Mouse (Mus musculus) C2C12 (cell line): ENCODE data around the gene Olfr1299. TPM values are rescaled to one million over a fixed set of nuclear protein-coding genes. Genes with fewer than 3 reads are reported as not detected.

Experiments used
- H3K27me3 ChIP-seq: one replicate; pipeline ENCODE4 v1.6.1; 2011; ENCODE audit not compliant: control insufficient read depth, insufficient read depth, insufficient read length
- H3K36me3 ChIP-seq: one replicate; pipeline ENCODE4 v1.6.1; 2011; ENCODE audit not compliant: control insufficient read depth, insufficient read depth
- H3K4me3 ChIP-seq: one replicate; pipeline ENCODE4 v1.5.1; 2011; ENCODE audit warnings: mild to moderate bottlenecking, control low read depth; ENCODE audit not compliant: poor library complexity, insufficient read depth, severe bottlenecking
- H3K79me2 ChIP-seq: one replicate; pipeline ENCODE4 v1.6.1; 2011; ENCODE audit not compliant: control insufficient read depth, insufficient read depth
- H3K79me3 ChIP-seq: one replicate; pipeline ENCODE4 v1.6.1; 2011; ENCODE audit warnings: low read depth, control low read depth
- H3ac ChIP-seq: one replicate; pipeline ENCODE3; 2011; ENCODE audit warnings: low read depth; ENCODE audit not compliant: control insufficient read depth, insufficient read length
- CEBPB ChIP-seq: IDR thresholded peaks from one replicate; pipeline ENCODE4 v1.6.1; 2011; ENCODE audit warnings: low read depth, mild to moderate bottlenecking, control low read depth, moderate library complexity
- CTCF ChIP-seq: IDR thresholded peaks from one replicate; pipeline ENCODE4 v1.5.1; 2011; ENCODE audit not compliant: control insufficient read depth, insufficient read depth, insufficient read length
- FOSL1 ChIP-seq: IDR thresholded peaks from one replicate; pipeline ENCODE4 v1.8.0; 2011; ENCODE audit warnings: mild to moderate bottlenecking, low read length; ENCODE audit not compliant: poor library complexity, insufficient read depth, severe bottlenecking
- MAX ChIP-seq: IDR thresholded peaks from one replicate; pipeline ENCODE4 v1.6.1; 2011; ENCODE audit warnings: mild to moderate bottlenecking, control low read depth
- MYOD1 ChIP-seq: IDR thresholded peaks from one replicate; pipeline ENCODE4 v1.6.1; 2011; ENCODE audit warnings: low read depth; ENCODE audit not compliant: control insufficient read depth, insufficient read length
- MYOG ChIP-seq: IDR thresholded peaks from one replicate; pipeline ENCODE4 v1.6.1; 2011; ENCODE audit not compliant: control insufficient read depth, insufficient read length; ENCODE audit errors: extremely low read depth
- USF1 ChIP-seq: IDR thresholded peaks from one replicate; pipeline ENCODE4 v1.6.1; 2011; ENCODE audit warnings: low read depth, mild to moderate bottlenecking, control low read depth, moderate library complexity
- long read RNA-seq, 2 experiments: library from polyadenylated mRNA; unstranded; transcript quantifications; one replicate each; pipeline ENCODE4 v2.0.0; 2019 to 2020
- polyA plus RNA-seq: library from polyadenylated mRNA; unstranded; fragments of >200 nt; fragmentation: generic; extraction: Trizol; gene quantifications from one replicate; pipeline ENCODE4 v1.2.1, GENCODE M21; 2012; ENCODE audit warnings: missing spikeins

Gene Olfr1299
- polyA plus RNA-seq: not detected
- long read RNA-seq, experiment 1: 0 reads
- long read RNA-seq, experiment 2: 0 reads

- H3K79me2 ChIP-seq: no peaks in the 10 kb centered on the region
- H3ac ChIP-seq: no peak within 1 kb of the TSS
- no peaks in the 10 kb centered on the region for H3K79me3 ChIP-seq
- H3K4me3 ChIP-seq: no peak within 1 kb of the TSS
- no peaks in the 10 kb centered on the region for H3K36me3 ChIP-seq
- H3K27me3 ChIP-seq: no peaks in the 10 kb centered on the region
- no peak for TF ChIP-seq MAX
- no peak for TF ChIP-seq CEBPB
- no peak for TF ChIP-seq MYOD1
- no peak for TF ChIP-seq CTCF
Measured at GRCm38 (mm10) chr2:111661119-111661518, at the start of gene Olfr1299. TSS of gene Olfr1299 (plus strand) at chr2:111661419.

- Histone ChIP-seq H3K27me3 (no peaks in the 10 kb centered on the region), H3K79me2 (no peaks in the 10 kb centered on the region), H3K79me3 (no peaks in the 10 kb centered on the region), H3K4me3 (no peak within 1 kb of the TSS), H3ac (no peak within 1 kb of the TSS), H3K36me3 (no peaks in the 10 kb centered on the region)
- no peak for TF ChIP-seq MYOG
- TF ChIP-seq MYOD1: no peak
- no peak for TF ChIP-seq MAX
- TF ChIP-seq CEBPB: no peak
- TF ChIP-seq USF1: no peak
Measured at GRCm38 (mm10) chr2:111626397-111626796, 34.8 kb upstream of the Olfr1299 start, which contains the start of gene Olfr1297. TSS of gene Olfr1297 (minus strand) at chr2:111626497.

GRCm38 (mm10) chr2:111649101-111649500 lies 12.1 kb upstream of the Olfr1299 start, which contains the start of gene Olfr1298:
TSS of gene Olfr1298 (minus strand) at chr2:111649201.
- TF ChIP-seq CEBPB (no peak), MYOD1 (no peak), MYOG (no peak), FOSL1 (no peak), MAX (no peak)
- no peak within 1 kb of the TSS for H3K4me3 ChIP-seq
- no peaks in the 10 kb centered on the region for H3K27me3 ChIP-seq
- H3K79me3 ChIP-seq: no peaks in the 10 kb centered on the region
- no peaks in the 10 kb centered on the region for H3K36me3 ChIP-seq
- no peaks in the 10 kb centered on the region for H3K79me2 ChIP-seq
- no peak within 1 kb of the TSS for H3ac ChIP-seq

Other genes with a start within 250 kb of the Olfr1299 start
- gene Olfr1286, start 238.3 kb upstream of the Olfr1299 start, polyA plus RNA-seq: not detected
- gene Olfr1287, start 212.3 kb upstream of the Olfr1299 start, polyA plus RNA-seq: not detected
- gene Olfr1288, start 187.3 kb upstream of the Olfr1299 start, polyA plus RNA-seq: not detected
- not detected for gene Olfr1289, start 180.6 kb upstream of the Olfr1299 start, polyA plus RNA-seq
- not detected for gene Olfr1290, start 167.6 kb upstream of the Olfr1299 start, polyA plus RNA-seq
- gene Olfr1291-ps1, start 164.2 kb upstream of the Olfr1299 start, polyA plus RNA-seq: not detected
- not detected for gene Olfr1293-ps, start 136.2 kb upstream of the Olfr1299 start, polyA plus RNA-seq
- not detected for gene Olfr1294, start 121.1 kb upstream of the Olfr1299 start, polyA plus RNA-seq
- gene Olfr1295, start 91.7 kb upstream of the Olfr1299 start, polyA plus RNA-seq: not detected
- gene Olfr1297, start 34.9 kb upstream of the Olfr1299 start, polyA plus RNA-seq: not detected
- not detected for gene Olfr1298, start 12.2 kb upstream of the Olfr1299 start, polyA plus RNA-seq
- gene Olfr1301, start 89.6 kb downstream of the Olfr1299 start, polyA plus RNA-seq: not detected
- gene Olfr1302, start 116.0 kb downstream of the Olfr1299 start, polyA plus RNA-seq: not detected
- gene Olfr1303, start 158.9 kb downstream of the Olfr1299 start, polyA plus RNA-seq: not detected
- gene Olfr1305, start 215.7 kb downstream of the Olfr1299 start, polyA plus RNA-seq: not detected